Mouse (Mus musculus) forebrain, embryonic 14.5 days (tissue): ENCODE data around the gene Sco1. TPM values are rescaled to one million over a fixed set of nuclear protein-coding genes. Genes with fewer than 3 reads are reported as not detected.
A peak's percentile ranks its signal among the peaks of the same experiment; 100 is the strongest.

Experiments used
- ATAC-seq: fragments of 200-750 bp; cut with Nextera tagmentation; 2 replicates; pipeline ENCODE4 v1.8.0; 2017; ENCODE audit warnings: mild to moderate bottlenecking, moderate library complexity
- DNase-seq: peaks from one replicate; pipeline ENCODE4 v3.0.0-alpha.2; 2015; ENCODE audit warnings: low spot score
- H3K27ac ChIP-seq: fragments of 300-500 bp; sonication (generic); 2 replicates; pipeline ENCODE4 v1.5.1; 2014; ENCODE audit warnings: low read depth, mild to moderate bottlenecking, control low read depth, low read length, moderate library complexity
- H3K27me3 ChIP-seq: fragments of 300-500 bp; sonication (generic); replicated peaks from 2 replicates; pipeline ENCODE4 v1.6.1; 2014; ENCODE audit warnings: low read length, control low read depth, mixed read lengths; ENCODE audit not compliant: control insufficient read depth, insufficient read depth
- H3K36me3 ChIP-seq: fragments of 300-500 bp; sonication (generic); 2 replicates; pipeline ENCODE4 v1.6.1; 2014; ENCODE audit warnings: low read length, control low read depth; ENCODE audit not compliant: control insufficient read depth, insufficient read depth
- H3K4me1 ChIP-seq: fragments of 300-500 bp; sonication (generic); 2 replicates; pipeline ENCODE4 v1.6.1; 2014; ENCODE audit warnings: antibody characterized with exemption, low read length, control low read depth; ENCODE audit not compliant: control insufficient read depth, insufficient read depth
- H3K4me2 ChIP-seq: fragments of 300-500 bp; sonication (generic); 2 replicates; pipeline ENCODE4 v1.6.1; 2014; ENCODE audit warnings: mild to moderate bottlenecking, control low read depth, low read length
- H3K4me3 ChIP-seq: fragments of 300-500 bp; sonication (generic); 2 replicates; pipeline ENCODE4 v1.5.1; 2014; ENCODE audit warnings: low read depth, low read length, control low read depth
- H3K9ac ChIP-seq: fragments of 300-500 bp; sonication (generic); 2 replicates; pipeline ENCODE4 v1.6.1; 2014; ENCODE audit warnings: mild to moderate bottlenecking, low read length, control low read depth, moderate library complexity
- H3K9me3 ChIP-seq: fragments of 300-500 bp; sonication (generic); replicated peaks from 2 replicates; pipeline ENCODE4 v1.6.1; 2016; ENCODE audit warnings: low read length, control low read depth, mixed read lengths; ENCODE audit not compliant: control insufficient read depth
- WGBS: fragments of 180-500 bp; shearing (Covaris S2); extraction: QIAGEN DNeasy Blood & Tissue Kit; methylation state at CpG from one replicate; pipeline ENCODE4 v1.1.7; 2014; 5-methylcytosine and 5-hydroxymethylcytosine counted together
- polyA plus RNA-seq: library from polyadenylated mRNA; unstranded; fragments of >200 nt; fragmentation: Nextera tagmentation; extraction: Ambion mirVana; gene quantifications from 2 replicates; pipeline ENCODE4 v1.2.1, GENCODE M21; 2014

Sco1 gene
- polyA plus RNA-seq, 1 experiment from 2014 or later = 9.3 TPM

GRCm38 (mm10) chr11:67051676-67052320 is 672 bp upstream of the Sco1 start:
- no peaks in the 10 kb centered on the region for H3K9me3 ChIP-seq
- peak overlapping the region; percentile 76 for H3K9ac ChIP-seq
- peak; percentile 60 for ATAC-seq
- H3K4me3 ChIP-seq = peak overlapping the region; percentile 97
- DNase-seq = peak; percentile 20
- H3K27me3 ChIP-seq = no peaks in the 10 kb centered on the region
- H3K4me2 ChIP-seq = peak overlapping the region; percentile 80
- WGBS = 8% methylated on average over 16 of the region's 16 CpGs
- H3K4me1 ChIP-seq = peaks cover 9% of the 10 kb centered on the region; the same call in 1 of the 2 replicates
- peaks cover 20% of the 10 kb centered on the region for H3K36me3 ChIP-seq
- peak overlapping the region; percentile 59; the same call in 1 of the 2 replicates for H3K27ac ChIP-seq

DNA sequence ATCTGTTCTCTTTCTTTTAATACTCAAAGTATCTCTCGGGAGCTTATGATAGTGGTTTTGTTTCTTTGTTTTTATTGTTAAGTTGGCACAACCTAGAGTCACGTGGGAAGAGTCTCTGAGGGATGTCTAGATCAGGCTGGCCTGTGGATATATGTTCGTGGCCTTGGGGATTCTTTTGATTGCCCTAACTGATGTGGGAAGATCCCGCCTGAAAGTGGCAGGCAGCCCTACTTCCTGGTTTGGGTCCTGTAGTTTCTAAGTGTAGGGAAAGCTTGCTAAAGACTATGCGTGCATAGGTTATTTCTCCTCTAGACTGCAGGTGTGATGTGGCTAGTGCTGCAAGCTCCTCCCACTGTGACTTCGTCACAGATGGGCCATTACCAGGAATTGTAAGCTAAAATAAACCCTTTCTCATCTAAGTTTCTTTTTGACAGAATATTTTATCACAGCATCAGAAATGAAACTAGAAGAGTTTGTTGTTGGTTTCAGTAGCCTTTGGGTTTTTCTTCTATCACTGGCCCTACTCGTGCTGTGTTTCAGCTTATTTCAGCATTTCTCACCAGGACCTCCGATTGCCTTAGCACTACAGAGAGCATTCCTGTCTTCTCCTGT is 2.4 kb downstream of the Sco1 start:
- WGBS = 92% methylated on average over 8 of the region's 8 CpGs
- Histone ChIP-seq H3K4me2 (no peak overlapping the region), H3K4me1 (peaks cover 9% of the 10 kb centered on the region; the same call in 1 of the 2 replicates), H3K9ac (no peak overlapping the region), H3K27me3 (no peaks in the 10 kb centered on the region), H3K36me3 (peaks cover 46% of the 10 kb centered on the region), H3K4me3 (no peak overlapping the region), H3K9me3 (no peaks in the 10 kb centered on the region), H3K27ac (no peak overlapping the region)
- DNase-seq (no peak), ATAC-seq (no peak)

DNA sequence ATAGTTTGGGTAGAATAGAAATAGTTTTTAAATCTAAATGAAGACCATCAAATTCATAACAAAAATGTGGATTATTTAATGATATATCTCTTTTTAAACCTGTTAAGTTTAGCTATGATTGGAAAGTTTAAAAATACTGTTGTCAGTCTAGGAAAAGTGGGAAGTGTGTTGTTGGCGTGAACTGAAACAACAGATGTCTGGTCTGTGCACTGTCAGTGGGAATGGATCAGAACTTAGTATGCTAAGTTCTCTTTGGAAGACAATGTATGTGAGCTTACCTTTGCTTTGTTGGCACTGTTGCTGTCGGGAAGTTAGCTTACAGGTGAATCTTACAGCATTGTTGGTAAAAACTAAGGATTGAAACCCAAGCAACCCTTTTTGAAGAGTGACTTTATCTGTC is 8.8 kb downstream of the Sco1 start:
- no peak overlapping the region for H3K4me2 ChIP-seq
- no peaks in the 10 kb centered on the region for H3K27me3 ChIP-seq
- no peak overlapping the region for H3K9ac ChIP-seq
- no peaks in the 10 kb centered on the region for H3K4me1 ChIP-seq
- WGBS = 90% methylated on average over 2 of the region's 2 CpGs
- ATAC-seq (no peak), DNase-seq (no peak)
- no peak overlapping the region for H3K4me3 ChIP-seq
- peaks cover 90% of the 10 kb centered on the region for H3K36me3 ChIP-seq
- no peak overlapping the region for H3K27ac ChIP-seq
- no peaks in the 10 kb centered on the region for H3K9me3 ChIP-seq

DNA sequence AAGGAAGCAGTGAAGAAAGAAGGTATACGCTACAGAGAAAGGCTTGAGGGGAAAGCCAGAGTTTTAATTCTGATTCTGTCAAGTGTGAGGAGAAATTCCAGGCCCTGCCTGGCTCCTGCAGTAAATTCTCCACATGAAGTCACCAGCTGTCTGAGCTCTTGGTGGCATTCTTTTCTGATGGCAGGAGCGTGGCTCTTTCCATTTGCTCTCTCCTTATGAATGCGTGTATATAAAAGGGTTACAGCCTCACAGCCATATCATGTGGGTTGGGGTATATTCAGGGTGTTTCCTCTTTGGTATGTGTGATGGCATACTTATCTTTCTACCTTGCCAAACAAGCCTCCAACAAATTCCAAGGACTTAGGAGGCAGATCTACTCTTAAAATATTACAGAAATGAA is 10.3 kb downstream of the Sco1 start:
- Histone ChIP-seq H3K4me2 (no peak overlapping the region), H3K4me3 (no peak overlapping the region), H3K4me1 (no peaks in the 10 kb centered on the region), H3K9me3 (no peaks in the 10 kb centered on the region), H3K27me3 (no peaks in the 10 kb centered on the region), H3K36me3 (peaks cover 86% of the 10 kb centered on the region), H3K9ac (no peak overlapping the region), H3K27ac (no peak overlapping the region)
- DNase-seq = no peak
- WGBS = 89% methylated on average over 3 of the region's 3 CpGs
- ATAC-seq = no peak

GRCm38 (mm10) chr11:67067741-67068140 is 15.3 kb downstream of the Sco1 start:
- Histone ChIP-seq H3K4me1 (no peaks in the 10 kb centered on the region), H3K9me3 (no peaks in the 10 kb centered on the region), H3K36me3 (peaks cover 44% of the 10 kb centered on the region), H3K4me2 (no peak overlapping the region), H3K4me3 (no peak overlapping the region), H3K27ac (no peak overlapping the region), H3K27me3 (no peaks in the 10 kb centered on the region), H3K9ac (no peak overlapping the region)
- DNase-seq = no peak
- WGBS = 93% methylated on average over 3 of the region's 3 CpGs
- ATAC-seq = no peak

GRCm38 (mm10) chr11:67072615-67073130 is 20.2 kb downstream of the Sco1 start:
- H3K9ac ChIP-seq = no peak overlapping the region
- no peak overlapping the region for H3K27ac ChIP-seq
- WGBS = 78% methylated on average over 15 of the region's 15 CpGs
- DNase-seq (no peak), ATAC-seq (no peak)
- H3K4me3 ChIP-seq = no peak overlapping the region
- H3K27me3 ChIP-seq = no peaks in the 10 kb centered on the region
- H3K36me3 ChIP-seq = no peaks in the 10 kb centered on the region; the same call in 1 of the 2 replicates
- H3K9me3 ChIP-seq = no peaks in the 10 kb centered on the region
- H3K4me2 ChIP-seq = no peak overlapping the region
- no peaks in the 10 kb centered on the region for H3K4me1 ChIP-seq

GRCm38 (mm10) chr11:67075036-67075435 is 22.6 kb downstream of the Sco1 start:
- DNase-seq = peak; percentile 7
- no peaks in the 10 kb centered on the region for H3K27me3 ChIP-seq
- no peaks in the 10 kb centered on the region for H3K36me3 ChIP-seq
- no peak for ATAC-seq
- no peaks in the 10 kb centered on the region for H3K9me3 ChIP-seq
- WGBS = 28% methylated on average over 3 of the region's 3 CpGs
- H3K4me2 ChIP-seq = no peak overlapping the region
- no peaks in the 10 kb centered on the region for H3K4me1 ChIP-seq
- H3K9ac ChIP-seq = no peak overlapping the region
- H3K4me3 ChIP-seq = no peak overlapping the region
- no peak overlapping the region for H3K27ac ChIP-seq

DNA sequence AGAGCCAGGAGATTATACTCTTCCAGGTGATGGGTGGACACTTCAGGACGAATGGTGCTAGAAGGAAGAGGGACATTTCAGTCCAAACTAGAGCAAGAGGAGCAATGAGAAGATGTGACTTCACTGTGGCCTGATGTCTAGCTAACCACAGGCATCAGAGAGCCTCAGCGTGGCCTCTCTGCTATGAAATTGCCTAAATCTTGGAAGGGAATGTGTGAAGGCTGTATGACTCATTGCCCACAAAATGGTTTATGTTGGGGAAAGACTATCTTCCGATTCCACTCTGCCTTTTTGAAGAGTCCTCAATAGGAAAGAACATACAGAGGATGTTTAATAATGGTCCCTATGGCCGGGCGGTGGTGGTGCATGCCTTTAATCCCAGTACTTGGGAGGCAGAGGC is 24.3 kb downstream of the Sco1 start:
- Histone ChIP-seq H3K4me3 (no peak overlapping the region), H3K9ac (no peak overlapping the region), H3K4me1 (peaks cover 3% of the 10 kb centered on the region; the same call in 1 of the 2 replicates), H3K4me2 (no peak overlapping the region), H3K36me3 (no peaks in the 10 kb centered on the region), H3K27ac (no peak overlapping the region), H3K27me3 (no peaks in the 10 kb centered on the region), H3K9me3 (no peaks in the 10 kb centered on the region)
- WGBS = 86% methylated on average over 5 of the region's 5 CpGs
- no peak for ATAC-seq
- DNase-seq = no peak

DNA sequence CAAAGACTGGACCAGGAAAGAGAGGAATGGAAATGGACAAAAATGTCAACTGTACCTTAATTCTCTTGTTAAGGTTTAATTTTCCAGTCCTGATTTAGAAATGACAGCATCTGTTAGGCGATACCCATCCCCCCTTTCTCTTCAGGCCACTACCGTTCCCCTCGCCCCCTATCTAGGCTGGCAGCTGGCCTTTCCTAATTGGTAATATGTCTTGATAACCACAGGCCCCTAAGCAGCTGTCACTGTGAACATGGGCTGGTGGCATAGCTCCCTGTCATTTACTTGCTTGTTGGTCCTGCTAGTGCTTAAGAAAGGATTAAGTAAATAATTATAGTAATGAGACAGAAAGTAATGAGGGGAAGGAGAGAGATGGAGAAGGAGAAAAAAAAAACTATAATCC is 25.0 kb downstream of the Sco1 start:
- no peak for ATAC-seq
- no peaks in the 10 kb centered on the region for H3K27me3 ChIP-seq
- no peak overlapping the region for H3K27ac ChIP-seq
- H3K4me2 ChIP-seq = no peak overlapping the region
- DNase-seq = peak; percentile 29
- H3K36me3 ChIP-seq = no peaks in the 10 kb centered on the region
- no peaks in the 10 kb centered on the region for H3K9me3 ChIP-seq
- H3K4me3 ChIP-seq = no peak overlapping the region
- no peak overlapping the region for H3K9ac ChIP-seq
- WGBS = 40% methylated on average over 3 of the region's 3 CpGs
- peaks cover 3% of the 10 kb centered on the region; the same call in 1 of the 2 replicates for H3K4me1 ChIP-seq
